ENCODE assay signal across 25 mouse cellular contexts in the genomic region with DNA sequence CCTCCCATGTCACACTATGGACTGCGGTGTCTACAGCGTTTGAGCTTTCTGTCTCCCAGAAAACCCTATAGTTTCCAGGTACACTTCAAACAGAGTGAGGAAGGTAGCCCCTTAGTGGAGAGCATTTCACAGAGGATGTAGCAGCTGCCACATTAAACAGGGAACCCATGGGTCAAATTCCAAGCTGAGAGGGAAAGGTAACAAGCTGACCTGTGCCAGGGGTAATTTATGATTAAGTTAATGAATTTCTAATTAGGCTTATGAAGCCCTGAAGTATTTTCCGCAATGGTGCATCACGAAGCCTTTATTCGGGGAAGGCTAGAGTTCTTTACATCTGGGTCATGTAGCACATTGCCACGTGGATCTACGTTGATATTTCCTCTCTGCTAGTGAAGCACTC. TPM values are rescaled to one million over a fixed set of nuclear protein-coding genes. Genes with fewer than 3 reads are reported as not detected.
DNase-seq lines count a peak whose midpoint lies in the region; ATAC-seq lines count a peak whose summit lies in the region.
"Had no signal": no experiment of that assay in that cellular context is flagged by ENCODE, and none has a peak within 500 bp of the region (broad histone marks: within the 10 kb centered on the region; RNA-seq: fewer than 3 reads in every experiment).

No protein-coding gene starts in this region.

- H3K4me2 ChIP-seq in kidney, embryonic 16.5 days (replicated peaks; ENCODE audit: low read depth, low read length): no peak overlapping the region
- no peak overlapping the region for H3K4me2 ChIP-seq in midbrain, embryonic 11.5 days
- H3K4me2 ChIP-seq in midbrain, embryonic 15.5 days: no peak overlapping the region
- H3K4me2 ChIP-seq: forebrain, embryonic 13.5 days; heart, embryonic 12.5 days; heart, embryonic 15.5 days; hindbrain, embryonic 13.5 days had no signal

- H3K27me3 ChIP-seq in kidney, embryonic 16.5 days (ENCODE audit: insufficient read depth, low read length): no peaks in the 10 kb centered on the region
- H3K27me3 ChIP-seq in midbrain, embryonic 11.5 days (ENCODE audit: control insufficient read depth, insufficient read depth, low read length): no peaks in the 10 kb centered on the region
- H3K27me3 ChIP-seq in midbrain, embryonic 15.5 days (replicated peaks): no peaks in the 10 kb centered on the region
- H3K27me3 ChIP-seq: CH12.LX; forebrain, embryonic 13.5 days; heart, embryonic 12.5 days; heart, embryonic 15.5 days; hindbrain, embryonic 13.5 days had no signal

- 59% methylated on average over 7 of the region's 7 CpGs for WGBS in kidney, embryonic 16.5 days
- 87% methylated on average over 7 of the region's 7 CpGs for WGBS in midbrain, embryonic 11.5 days
- WGBS in midbrain, embryonic 15.5 days: 73% methylated on average over 7 of the region's 7 CpGs

- DNase-seq in kidney, adult 11 months: peak; percentile 7
- peak; percentile 62 for DNase-seq in kidney, adult 9 months
- no peak for DNase-seq in kidney, postnatal 4 days
- peak; percentile 56 for DNase-seq in midbrain, embryonic 11.5 days (ENCODE audit: low spot score, missing footprints)
- DNase-seq: adrenal gland, postnatal 10 days; adrenal gland, postnatal 36 days; B cell, adult 2 months; cerebellum, adult 18-20 months; cerebellum, adult 9-10 months; cerebellum, postnatal 14 days; gastrocnemius, postnatal 10 days; gastrocnemius, postnatal 36 days; heart, postnatal 10 days; heart, postnatal 36 days had no signal

- H3K9ac ChIP-seq in kidney, embryonic 16.5 days (replicated peaks; ENCODE audit: low read length): no peak overlapping the region
- no peak overlapping the region for H3K9ac ChIP-seq in midbrain, embryonic 11.5 days (ENCODE audit: low read length)
- H3K9ac ChIP-seq in midbrain, embryonic 15.5 days: no peak overlapping the region
- H3K9ac ChIP-seq: forebrain, embryonic 13.5 days; heart, embryonic 12.5 days; heart, embryonic 15.5 days; hindbrain, embryonic 13.5 days had no signal

- ATAC-seq in kidney, embryonic 16.5 days (ENCODE audit: low FRiP score, low TSS enrichment): no peak
- ATAC-seq in midbrain, embryonic 11.5 days (ENCODE audit: low FRiP score): no peak
- ATAC-seq in midbrain, embryonic 15.5 days (replicated peaks): no peak
- ATAC-seq: Patski had no signal

- H3K9me3 ChIP-seq in kidney, embryonic 16.5 days (ENCODE audit: low read length): 0 out of 2 replicates have a peak, but pooled peaks cover 5% of the 10 kb centered on the region
- no peaks in the 10 kb centered on the region for H3K9me3 ChIP-seq in midbrain, embryonic 11.5 days (ENCODE audit: control insufficient read depth, low read length)
- H3K9me3 ChIP-seq in midbrain, embryonic 15.5 days: 0 out of 2 replicates have a peak, but pooled peaks cover 2% of the 10 kb centered on the region
- H3K9me3 ChIP-seq: heart, embryonic 15.5 days; hindbrain, embryonic 10.5 days; hindbrain, embryonic 13.5 days had no signal

- no peaks in the 10 kb centered on the region for H3K4me1 ChIP-seq in kidney, embryonic 16.5 days (ENCODE audit: insufficient read depth, low read length)
- H3K4me1 ChIP-seq in midbrain, embryonic 11.5 days (ENCODE audit: control insufficient read depth, insufficient read depth, low read length): peaks cover 3% of the 10 kb centered on the region; the same call in 1 of the 2 replicates
- peaks cover 12% of the 10 kb centered on the region for H3K4me1 ChIP-seq in midbrain, embryonic 15.5 days
- H3K4me1 ChIP-seq: heart, embryonic 12.5 days; heart, embryonic 15.5 days had no signal

- H3K4me3 ChIP-seq in kidney, embryonic 16.5 days (ENCODE audit: low read length): no peak overlapping the region
- H3K4me3 ChIP-seq in midbrain, embryonic 11.5 days (ENCODE audit: low read depth, low read length): no peak overlapping the region
- no peak overlapping the region for H3K4me3 ChIP-seq in midbrain, embryonic 15.5 days
- H3K4me3 ChIP-seq: forebrain, embryonic 10.5 days; forebrain, embryonic 13.5 days; heart, embryonic 12.5 days; heart, embryonic 15.5 days; hindbrain, embryonic 10.5 days; hindbrain, embryonic 13.5 days had no signal

- no peak overlapping the region for H3K27ac ChIP-seq in kidney, embryonic 16.5 days (ENCODE audit: low read length)
- no peak overlapping the region for H3K27ac ChIP-seq in midbrain, embryonic 11.5 days (ENCODE audit: low read depth, low read length)
- H3K27ac ChIP-seq in midbrain, embryonic 15.5 days: no peak overlapping the region
- H3K27ac ChIP-seq: forebrain, embryonic 10.5 days; forebrain, embryonic 13.5 days; heart, embryonic 15.5 days; hindbrain, embryonic 10.5 days had no signal

- no peaks in the 10 kb centered on the region for H3K36me3 ChIP-seq in kidney, embryonic 16.5 days (ENCODE audit: insufficient read depth, low read length)
- no peaks in the 10 kb centered on the region for H3K36me3 ChIP-seq in midbrain, embryonic 11.5 days (ENCODE audit: control insufficient read depth, insufficient read depth, low read length)
- no peaks in the 10 kb centered on the region for H3K36me3 ChIP-seq in midbrain, embryonic 15.5 days (replicated peaks)
- H3K36me3 ChIP-seq: forebrain, embryonic 10.5 days; G1E; heart, embryonic 12.5 days; heart, embryonic 15.5 days; hindbrain, embryonic 10.5 days; hindbrain, embryonic 13.5 days had no signal

RNA-seq across cellular contexts. Expression of gene Cavin2, which starts 59.7 kb away (rescaled TPM):
- polyA plus RNA-seq in kidney, embryonic 16.5 days (2015; fragmentation: Nextera tagmentation; extraction: Ambion mirVana): 34.4 and 39.5 TPM in 2 replicates
- polyA plus RNA-seq in midbrain, embryonic 11.5 days (2014; fragmentation: Nextera tagmentation; extraction: Ambion mirVana): 4.9 and 5.0 TPM in 2 replicates
- 6.4 and 7.5 TPM in 2 replicates for polyA plus RNA-seq in midbrain, embryonic 15.5 days (2015; fragmentation: Nextera tagmentation; extraction: Ambion mirVana)
- polyA plus RNA-seq: G1E had no signal

Comparison
In these comparisons a context has a peak if more than half of its experiments do, and no peak if none do; other contexts are left out.
1. DNase-seq: peak in kidney, adult 11 months (single experiment), kidney, adult 9 months (single experiment) and midbrain, embryonic 11.5 days (single experiment); none in kidney, postnatal 4 days (0 of 2).